Mouse (Mus musculus): ENCODE measurements around the gene Rabgap1l. TPM values are rescaled to one million over a fixed set of nuclear protein-coding genes. Genes with fewer than 3 reads are reported as not detected.

Rabgap1l gene
- polyA plus RNA-seq, 1 experiment from 2014 or later, result 25.4 TPM

- H3K27ac ChIP-seq, result no peak overlapping the region
- H3K4me3 ChIP-seq (ENCODE audit: inconsistent target), result peak overlapping the region; percentile 17
- no peaks in the 10 kb centered on the region for H3K79me2 ChIP-seq (ENCODE audit: inconsistent target)
- H3K36me3 ChIP-seq (ENCODE audit: inconsistent target), result no peaks in the 10 kb centered on the region
- WGBS (ENCODE audit: missing documents), result 19% methylated on average over 7 of the region's 7 CpGs
Measured at GRCm38 (mm10) chr1:160308996-160309395, 484.0 kb downstream of the Rabgap1l start.

GRCm38 (mm10) chr1:160308498-160308897, 484.5 kb downstream of the Rabgap1l start:
- Histone ChIP-seq H3K36me3 (ENCODE audit: inconsistent target) (no peaks in the 10 kb centered on the region), H3K27ac (no peak overlapping the region), H3K4me3 (ENCODE audit: inconsistent target) (peak overlapping the region; percentile 17), H3K79me2 (ENCODE audit: inconsistent target) (no peaks in the 10 kb centered on the region)
- WGBS (ENCODE audit: missing documents), result 36% methylated on average over 7 of the region's 7 CpGs

GRCm38 (mm10) chr1:160306866-160307616, 486.0 kb downstream of the Rabgap1l start:
- Histone ChIP-seq H3K27ac (peak overlapping the region; percentile 64), H3K36me3 (ENCODE audit: inconsistent target) (no peaks in the 10 kb centered on the region), H3K79me2 (ENCODE audit: inconsistent target) (no peaks in the 10 kb centered on the region), H3K4me3 (ENCODE audit: inconsistent target) (peak overlapping the region; percentile 8)
- 31% methylated on average over 10 of the region's 10 CpGs for WGBS (ENCODE audit: missing documents)

- Histone ChIP-seq H3K79me2 (ENCODE audit: inconsistent target) (no peaks in the 10 kb centered on the region), H3K27ac (peak overlapping the region; percentile 64), H3K4me3 (ENCODE audit: inconsistent target) (peak overlapping the region; percentile 8), H3K36me3 (ENCODE audit: inconsistent target) (no peaks in the 10 kb centered on the region)
- 7% methylated on average over 6 of the region's 6 CpGs for WGBS (ENCODE audit: missing documents)
Measured at GRCm38 (mm10) chr1:160306336-160306735, 486.7 kb downstream of the Rabgap1l start.

GRCm38 (mm10) chr1:160305826-160306225, 487.2 kb downstream of the Rabgap1l start:
- H3K79me2 ChIP-seq (ENCODE audit: inconsistent target), result no peaks in the 10 kb centered on the region
- peak overlapping the region; percentile 8; the same call in 1 of the 2 replicates for H3K4me3 ChIP-seq (ENCODE audit: inconsistent target)
- H3K36me3 ChIP-seq (ENCODE audit: inconsistent target), result no peaks in the 10 kb centered on the region
- WGBS (ENCODE audit: missing documents), result 13% methylated on average over 1 of the region's 1 CpGs
- peak overlapping the region; percentile 64 for H3K27ac ChIP-seq

- 50% methylated on average over 6 of the region's 6 CpGs for WGBS (ENCODE audit: missing documents)
- H3K27ac ChIP-seq, result peak overlapping the region; percentile 64; the same call in 1 of the 2 replicates
- H3K36me3 ChIP-seq (ENCODE audit: inconsistent target), result no peaks in the 10 kb centered on the region
- no peaks in the 10 kb centered on the region for H3K79me2 ChIP-seq (ENCODE audit: inconsistent target)
- H3K4me3 ChIP-seq (ENCODE audit: inconsistent target), result no peak overlapping the region
Measured at GRCm38 (mm10) chr1:160304969-160305498, 488.0 kb downstream of the Rabgap1l start.

GRCm38 (mm10) chr1:160302268-160302667, 490.7 kb downstream of the Rabgap1l start:
- peak overlapping the region; percentile 75 for H3K27ac ChIP-seq
- 43% methylated on average over 1 of the region's 1 CpGs for WGBS (ENCODE audit: missing documents)

GRCm38 (mm10) chr1:160301156-160301555, 491.9 kb downstream of the Rabgap1l start:
- Histone ChIP-seq H3K36me3 (ENCODE audit: inconsistent target) (no peaks in the 10 kb centered on the region), H3K27ac (peak overlapping the region; percentile 75), H3K4me3 (ENCODE audit: inconsistent target) (no peak overlapping the region), H3K79me2 (ENCODE audit: inconsistent target) (no peaks in the 10 kb centered on the region)
- 3% methylated on average over 6 of the region's 6 CpGs for WGBS (ENCODE audit: missing documents)

More at GRCm38 (mm10) chr1:160302268-160302667, 490.7 kb downstream of the Rabgap1l start:
- Histone ChIP-seq H3K4me3 (ENCODE audit: inconsistent target) (no peak overlapping the region), H3K36me3 (ENCODE audit: inconsistent target) (no peaks in the 10 kb centered on the region), H3K79me2 (ENCODE audit: inconsistent target) (no peaks in the 10 kb centered on the region)

GRCm38 (mm10) chr1:160300704-160301103, 492.3 kb downstream of the Rabgap1l start:
- Histone ChIP-seq H3K79me2 (ENCODE audit: inconsistent target) (no peaks in the 10 kb centered on the region), H3K36me3 (ENCODE audit: inconsistent target) (no peaks in the 10 kb centered on the region), H3K4me3 (ENCODE audit: inconsistent target) (no peak overlapping the region), H3K27ac (peak overlapping the region; percentile 75)
- 21% methylated on average over 2 of the region's 2 CpGs for WGBS (ENCODE audit: missing documents)

- WGBS (ENCODE audit: missing documents), result 10% methylated on average over 4 of the region's 4 CpGs
- H3K79me2 ChIP-seq (ENCODE audit: inconsistent target), result no peaks in the 10 kb centered on the region
- peak overlapping the region; percentile 75 for H3K27ac ChIP-seq
- no peak overlapping the region for H3K4me3 ChIP-seq (ENCODE audit: inconsistent target)
- H3K36me3 ChIP-seq (ENCODE audit: inconsistent target), result no peaks in the 10 kb centered on the region
Measured at GRCm38 (mm10) chr1:160299979-160300378, 493.0 kb downstream of the Rabgap1l start.

- Histone ChIP-seq H3K79me2 (ENCODE audit: inconsistent target) (no peaks in the 10 kb centered on the region), H3K36me3 (ENCODE audit: inconsistent target) (no peaks in the 10 kb centered on the region)
Measured at GRCm38 (mm10) chr1:160298893-160299292, 494.1 kb downstream of the Rabgap1l start.

GRCm38 (mm10) chr1:160297701-160298100, 495.3 kb downstream of the Rabgap1l start:
- H3K27ac ChIP-seq, result peak overlapping the region; percentile 75
- WGBS (ENCODE audit: missing documents), result 81% methylated on average over 3 of the region's 3 CpGs
- no peaks in the 10 kb centered on the region for H3K79me2 ChIP-seq (ENCODE audit: inconsistent target)
- H3K36me3 ChIP-seq (ENCODE audit: inconsistent target), result no peaks in the 10 kb centered on the region
- H3K4me3 ChIP-seq (ENCODE audit: inconsistent target), result no peak overlapping the region

More at GRCm38 (mm10) chr1:160298893-160299292, 494.1 kb downstream of the Rabgap1l start:
- H3K4me3 ChIP-seq (ENCODE audit: inconsistent target), result no peak overlapping the region
- 50% methylated on average over 1 of the region's 1 CpGs for WGBS (ENCODE audit: missing documents)
- H3K27ac ChIP-seq, result peak overlapping the region; percentile 75

- 100% methylated on average over 1 of the region's 1 CpGs for whole genome bisulfite sequencing (ENCODE audit: missing documents)
- no peak overlapping the region for H3K27ac ChIP-seq
- no peaks in the 10 kb centered on the region for H3K36me3 ChIP-seq (ENCODE audit: inconsistent target)
- H3K79me2 ChIP-seq (ENCODE audit: inconsistent target), result no peaks in the 10 kb centered on the region
- no peak overlapping the region for H3K4me3 ChIP-seq (ENCODE audit: inconsistent target)
Measured at GRCm38 (mm10) chr1:160295323-160295722, 497.7 kb downstream of the Rabgap1l start.

GRCm38 (mm10) chr1:160293488-160293887, 499.5 kb downstream of the Rabgap1l start:
- Histone ChIP-seq H3K36me3 (ENCODE audit: inconsistent target) (no peaks in the 10 kb centered on the region), H3K4me3 (ENCODE audit: inconsistent target) (no peak overlapping the region), H3K79me2 (ENCODE audit: inconsistent target) (no peaks in the 10 kb centered on the region), H3K27ac (peak overlapping the region; percentile 70)
- 22% methylated on average over 3 of the region's 3 CpGs for WGBS (ENCODE audit: missing documents)

- H3K36me3 ChIP-seq (ENCODE audit: inconsistent target), result no peaks in the 10 kb centered on the region
- 96% methylated on average over 2 of the region's 2 CpGs for WGBS (ENCODE audit: missing documents)
- H3K27ac ChIP-seq, result no peak overlapping the region
- H3K79me2 ChIP-seq (ENCODE audit: inconsistent target), result no peaks in the 10 kb centered on the region
- no peak overlapping the region for H3K4me3 ChIP-seq (ENCODE audit: inconsistent target)
Measured at GRCm38 (mm10) chr1:160292058-160292457, 501.0 kb downstream of the Rabgap1l start.
